Mouse (Mus musculus) frontal cortex, postnatal 10 days (tissue): Measurements from ENCODE around the gene Smad3.
A peak's percentile ranks its signal among the peaks of the same experiment; 100 is the strongest.

Experiments
- DNase-seq, 2 experiments: peaks; one replicate each; pipeline ENCODE4 v3.0.0; 2022; ENCODE audit warnings: low spot score in 2 of 2, mixed read lengths in 1 of 2

Gene Smad3

DNA sequence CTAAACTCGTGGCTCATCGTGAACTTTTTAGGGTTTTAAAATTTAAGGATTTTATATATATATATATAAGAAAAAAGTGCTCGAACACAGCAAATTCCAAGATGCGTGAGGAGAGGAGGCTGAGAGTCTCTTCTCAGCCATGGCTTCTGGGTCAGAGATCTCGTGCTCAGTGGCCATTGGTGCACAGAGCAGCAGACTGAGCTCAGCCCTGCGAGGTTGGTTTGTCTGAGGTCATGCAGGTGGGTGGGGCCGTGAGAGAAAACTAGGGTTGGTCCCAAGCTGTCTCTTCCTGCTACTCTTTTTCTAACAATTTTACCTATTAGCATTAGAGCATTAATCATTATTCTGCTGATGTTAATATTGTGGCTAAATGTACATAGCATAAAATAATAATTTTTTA, 124.5 kb downstream of the Smad3 start:
- no peak for DNase-seq

DNA sequence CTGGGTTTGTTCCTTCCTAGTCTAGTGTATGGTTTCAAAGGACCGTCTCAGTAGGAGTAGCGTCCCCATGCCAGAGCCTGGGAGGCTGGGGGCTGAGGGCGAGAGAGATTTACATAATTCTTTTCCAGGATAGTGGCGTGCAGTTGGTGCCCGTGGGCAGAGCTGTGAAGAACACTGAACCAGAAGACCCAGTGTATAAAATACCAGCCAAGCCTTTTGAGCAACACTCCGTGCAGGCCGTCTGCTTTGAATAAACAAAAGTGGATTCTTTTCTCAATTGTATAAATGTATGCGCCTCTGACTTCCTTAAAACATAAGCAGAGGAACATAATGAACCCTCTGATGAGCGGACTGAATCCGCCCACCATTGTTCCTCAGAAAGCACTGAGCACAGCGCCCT, 124.9 kb downstream of the Smad3 start:
- DNase-seq: no peak

DNA sequence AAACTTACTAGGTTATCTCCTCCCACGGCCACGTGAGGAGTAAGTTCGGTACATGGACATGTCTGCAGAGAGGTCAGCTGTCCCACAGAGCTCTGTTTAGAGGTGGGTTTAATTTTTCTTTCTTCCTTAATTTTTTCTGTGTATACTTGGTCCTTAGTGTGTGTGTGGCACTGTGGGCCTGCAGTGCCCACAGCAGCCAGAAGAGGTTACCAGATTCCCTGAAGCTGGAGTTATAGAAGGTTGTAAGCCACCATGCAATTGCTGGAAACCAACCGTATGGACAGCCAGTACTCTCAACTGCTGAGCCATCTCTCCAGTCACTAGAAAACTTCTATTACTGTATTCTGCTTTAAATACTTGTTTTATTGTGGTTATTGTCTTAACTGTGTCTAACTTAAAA, 125.7 kb downstream of the Smad3 start:
- no peak for DNase-seq

DNA sequence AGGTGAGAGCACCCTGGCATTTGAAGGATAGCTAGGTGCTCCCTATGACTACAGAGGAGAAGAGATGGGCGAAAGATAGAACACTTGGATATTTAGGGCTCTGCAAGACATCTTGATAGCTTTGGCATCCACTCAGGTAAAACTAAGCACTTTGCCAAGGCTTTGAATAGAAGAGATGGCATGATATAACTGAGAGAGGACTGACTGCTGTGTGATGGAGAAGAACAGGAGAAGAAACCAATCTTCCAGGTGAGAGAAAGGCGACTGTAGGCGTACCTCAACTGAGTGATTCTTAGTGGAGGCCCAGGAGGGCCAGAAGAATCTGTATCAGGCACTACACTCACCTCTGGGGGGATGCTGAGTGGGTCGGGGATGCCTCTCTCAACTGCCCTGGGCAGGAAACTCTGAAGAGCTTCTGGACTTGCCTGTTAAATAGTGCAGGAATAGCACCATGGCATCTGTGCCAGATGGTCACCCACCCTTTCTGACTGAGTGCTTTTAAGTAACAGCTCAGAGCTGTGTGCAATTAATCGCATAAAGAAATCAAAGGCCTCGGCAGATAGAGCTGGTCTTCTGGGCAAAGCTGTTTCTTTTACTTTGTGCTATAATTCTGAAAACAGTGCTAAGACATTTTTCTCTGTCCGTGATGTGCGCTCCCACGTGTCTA, 132.6 kb downstream of the Smad3 start:
- no peak for DNase-seq

DNA sequence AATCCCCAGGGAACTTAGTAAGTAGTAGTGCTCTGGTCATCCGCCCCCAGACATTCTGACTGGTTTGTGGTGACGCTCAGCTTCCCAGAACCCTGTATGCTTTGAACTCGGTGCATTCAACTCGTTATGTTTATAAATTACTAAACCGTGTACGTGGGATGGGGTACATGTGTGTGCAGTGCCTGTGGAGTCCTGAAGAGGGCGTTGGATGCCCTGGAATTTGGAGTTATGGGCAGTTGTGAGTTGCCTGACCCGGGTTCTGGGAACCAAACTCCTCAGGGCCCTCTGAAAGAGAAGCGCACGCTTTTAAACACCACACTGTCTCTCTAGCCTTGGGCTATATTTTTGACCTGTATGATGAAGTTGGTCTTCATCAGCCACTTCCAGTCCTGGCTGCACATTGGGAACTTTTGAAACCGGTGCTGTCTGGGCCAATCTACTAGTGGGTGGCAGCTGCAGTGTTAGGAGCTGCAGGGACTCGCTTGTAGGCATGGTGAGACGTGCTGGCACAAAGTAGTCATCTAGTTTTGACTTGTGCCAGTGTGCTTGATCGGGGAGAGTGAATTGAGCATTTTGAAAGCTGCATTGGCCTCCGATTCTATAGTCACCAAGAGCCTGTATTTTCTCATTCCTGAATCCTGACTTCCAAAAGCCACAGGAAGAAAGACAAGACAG, 133.8 kb downstream of the Smad3 start:
- DNase-seq: no peak

DNA sequence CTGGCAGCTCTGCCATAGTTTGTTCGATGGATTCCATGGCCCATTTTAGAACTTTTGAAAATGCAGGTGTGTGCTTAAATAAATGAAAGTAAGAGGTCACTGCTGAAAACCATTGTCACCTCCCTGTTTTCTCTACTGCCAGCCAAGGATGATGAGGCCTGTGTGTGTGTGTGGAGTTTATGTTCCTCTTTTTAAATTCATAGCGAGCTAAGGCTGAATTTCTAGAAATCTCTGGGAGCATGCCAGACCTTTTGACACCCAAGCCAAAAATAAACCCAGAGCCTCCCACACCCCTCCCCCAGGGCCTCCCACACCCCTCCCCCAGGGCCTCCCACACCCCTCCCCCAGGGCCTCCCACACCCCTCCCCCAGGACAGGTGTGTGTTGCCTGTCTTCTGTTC, 139.8 kb downstream of the Smad3 start:
- DNase-seq: no peak

DNA sequence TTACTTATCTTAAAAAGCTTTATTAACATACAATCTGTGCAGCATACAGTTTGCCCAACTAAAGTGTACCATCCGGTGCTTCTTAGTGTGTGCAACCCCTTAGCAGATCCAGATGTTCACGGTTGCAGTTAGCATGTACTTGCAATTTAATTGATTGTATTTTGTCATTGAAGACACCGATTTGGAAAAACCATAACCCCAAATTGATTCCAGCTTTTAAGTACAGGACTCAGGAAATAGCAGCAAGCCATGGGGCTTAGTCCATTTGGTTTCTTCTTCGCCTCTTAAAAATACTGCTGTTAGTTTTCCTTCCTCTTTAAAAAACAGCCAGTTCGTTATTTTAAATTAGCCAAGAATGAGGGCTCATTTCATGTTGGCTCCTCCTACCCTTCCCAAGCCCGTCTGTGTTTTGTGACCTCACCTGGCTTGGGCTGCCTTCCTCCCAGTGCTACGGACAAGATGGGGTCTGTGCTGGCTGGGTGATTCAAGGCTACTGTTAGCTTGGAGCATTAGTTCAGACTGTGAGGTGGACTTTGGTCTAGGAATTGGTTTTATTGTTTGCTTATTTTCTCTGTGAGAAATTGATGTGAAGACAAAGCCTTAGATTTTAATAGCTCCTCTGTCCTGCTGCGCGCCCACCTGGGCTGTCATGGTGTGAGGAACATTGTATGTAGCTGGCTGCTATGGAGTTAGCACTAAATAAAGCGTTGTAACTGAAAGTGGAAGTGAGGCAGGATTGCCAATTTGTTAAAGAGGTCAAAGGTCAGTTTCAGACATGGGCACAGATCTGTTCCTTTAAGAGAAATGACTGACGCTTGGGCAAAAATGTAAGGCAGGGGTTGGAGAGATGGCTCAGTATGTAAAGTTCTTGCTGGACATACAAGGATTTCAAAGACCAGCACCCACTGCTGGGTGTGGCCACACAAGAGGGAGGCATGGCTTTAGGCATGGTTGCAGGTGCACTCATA, 143.5 kb downstream of the Smad3 start:
- no peak for DNase-seq

DNA sequence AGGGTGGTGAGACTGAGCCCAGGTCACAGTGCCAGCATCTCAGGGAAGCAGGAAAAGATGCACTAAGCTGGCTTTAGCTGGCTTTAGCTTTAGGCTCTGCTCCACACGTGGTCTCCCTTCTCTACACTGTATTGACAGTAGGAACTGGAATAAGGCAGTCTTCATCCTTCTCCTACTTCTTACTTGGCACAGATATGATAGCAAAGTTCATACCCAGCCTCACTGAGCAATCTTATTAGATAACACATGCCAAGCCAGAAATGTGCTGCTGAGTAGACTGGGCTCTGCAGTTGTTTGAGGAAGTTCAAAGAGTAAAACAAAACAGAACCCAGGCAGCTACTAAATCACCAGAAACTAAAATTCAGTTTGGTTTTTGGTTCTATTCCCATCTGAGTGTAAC, 144.2 kb downstream of the Smad3 start:
- no peak for DNase-seq

DNA sequence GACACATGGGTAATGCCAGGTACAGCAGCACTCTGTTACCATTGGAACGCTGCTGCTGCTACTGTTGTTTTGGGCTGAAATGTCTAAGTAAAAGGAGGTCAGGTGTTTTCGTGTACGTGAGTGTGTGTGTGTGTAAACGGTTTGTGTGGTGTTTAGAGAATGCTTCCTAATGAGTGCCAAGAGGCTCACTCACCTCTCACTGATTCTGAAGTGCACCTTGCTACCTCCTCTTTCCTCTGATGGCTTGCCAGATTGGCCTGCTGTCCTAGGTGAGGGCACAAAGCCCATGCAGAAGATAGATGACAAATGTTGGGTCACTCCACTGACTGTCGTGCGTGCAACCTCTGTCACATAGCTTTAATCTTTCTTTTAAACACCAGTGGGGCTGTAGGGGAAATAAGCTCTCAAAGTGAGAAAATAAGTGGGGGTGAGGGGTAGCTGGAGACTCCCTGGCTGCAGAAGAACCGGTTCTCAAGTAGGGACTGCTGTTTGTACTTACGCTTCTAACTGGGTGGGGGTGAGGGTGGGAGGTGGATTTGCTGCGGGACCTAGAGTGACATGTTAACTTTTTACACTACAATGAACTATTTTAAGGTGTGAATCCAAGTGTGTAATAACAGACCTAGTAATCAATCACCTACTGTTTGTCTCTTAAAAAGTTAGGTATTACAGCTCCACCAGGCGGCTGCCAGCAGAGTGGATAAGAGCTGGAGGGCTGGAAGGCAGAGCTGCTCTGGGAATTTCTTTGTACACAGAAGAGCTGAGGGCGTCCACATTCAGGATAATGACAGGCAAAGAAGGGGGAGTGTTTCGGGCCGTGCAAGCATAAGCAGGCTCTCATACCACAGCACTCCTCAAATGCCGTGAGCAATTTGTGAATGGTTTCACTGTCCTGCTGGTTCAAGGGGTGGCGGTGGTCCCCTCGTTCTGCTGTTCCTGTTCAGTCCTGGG, 145.0 kb downstream of the Smad3 start:
- DNase-seq: no peak

DNA sequence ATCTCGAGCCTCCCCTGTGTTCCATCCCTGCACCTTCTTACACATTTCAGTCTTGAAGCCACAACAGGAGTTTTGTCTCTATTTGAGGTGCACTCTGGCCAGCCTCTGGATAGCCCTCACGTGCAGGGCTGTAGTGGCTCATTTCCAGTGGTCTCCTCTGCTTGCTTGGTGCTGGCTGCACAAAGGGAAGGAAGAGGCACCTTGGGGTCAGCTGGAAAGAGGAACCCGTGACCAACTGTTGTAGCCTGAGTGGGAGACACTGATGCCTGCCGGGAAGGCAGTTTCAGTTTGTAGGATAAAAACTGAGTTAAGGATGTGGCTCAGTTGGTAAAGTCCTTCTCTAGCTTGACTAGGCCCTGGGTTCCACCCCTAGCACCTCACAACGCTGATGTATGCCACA, 145.8 kb downstream of the Smad3 start:
- no peak for DNase-seq

DNA sequence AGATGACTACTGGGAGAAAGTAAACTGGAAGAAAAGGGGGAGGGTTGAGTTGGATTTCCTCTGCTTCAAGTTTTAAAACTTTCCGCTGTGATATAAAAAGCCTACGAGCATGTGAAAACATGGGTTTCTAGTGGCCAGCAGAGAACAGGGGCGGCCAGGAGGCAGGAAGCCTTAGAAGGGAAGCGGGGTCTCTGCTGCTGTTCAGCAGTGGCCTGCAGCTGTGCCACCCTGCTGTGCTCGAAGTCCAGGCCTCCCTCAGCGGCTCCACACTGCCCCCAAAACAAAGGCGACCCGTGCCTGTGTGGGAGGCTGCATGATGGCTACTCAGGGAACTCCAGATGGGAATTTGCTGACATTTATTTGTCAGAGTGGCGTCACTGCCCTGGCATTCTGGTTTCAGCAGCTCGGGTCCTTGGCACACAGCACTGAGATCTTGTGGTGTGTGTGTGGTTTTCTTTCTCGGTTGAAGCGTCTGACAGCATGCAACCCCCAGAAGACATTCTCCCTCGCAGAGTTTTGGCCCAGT, 146.9 kb downstream of the Smad3 start:
- peak in 1 of 2 experiments; percentile 19 for DNase-seq

DNA sequence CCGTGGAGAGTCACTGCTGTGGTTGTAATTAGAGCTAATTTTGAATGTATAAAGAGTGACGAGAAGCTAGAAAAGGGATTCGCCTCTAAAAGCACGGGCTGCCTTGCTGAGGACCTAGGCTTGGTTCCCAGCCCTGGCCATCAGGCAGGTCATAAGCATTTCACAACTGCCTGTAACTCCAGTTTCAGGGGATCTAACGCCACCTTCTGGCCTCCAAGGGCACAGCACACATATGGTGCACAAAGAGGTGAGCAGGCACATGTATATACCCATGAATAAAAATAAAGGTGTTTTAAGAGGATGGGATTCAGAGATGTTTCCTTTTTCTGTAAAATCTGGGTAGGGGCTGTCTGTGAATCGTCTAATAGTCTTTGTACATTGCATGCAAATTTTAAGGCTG, 147.6 kb downstream of the Smad3 start:
- DNase-seq: no peak

DNA sequence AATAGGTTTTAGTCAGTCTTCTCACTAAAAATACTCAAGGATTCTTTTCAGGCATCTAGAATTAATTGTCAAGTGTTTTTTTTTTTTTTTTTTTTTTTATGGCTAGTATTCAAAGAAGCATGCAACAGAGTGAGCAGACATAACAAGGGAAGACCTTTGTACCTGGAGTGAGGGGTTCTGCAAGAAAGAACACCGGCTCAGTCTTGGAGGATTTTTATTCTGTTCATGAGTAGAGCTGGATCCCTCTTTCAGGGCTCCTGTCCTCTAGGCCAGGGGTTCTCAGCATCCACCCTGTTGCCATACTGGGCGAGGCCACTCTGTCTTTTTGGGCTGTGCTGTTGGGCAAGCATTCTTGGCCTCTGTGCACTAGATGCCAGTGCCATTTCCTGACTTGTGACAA, 148.0 kb downstream of the Smad3 start:
- no peak for DNase-seq

DNA sequence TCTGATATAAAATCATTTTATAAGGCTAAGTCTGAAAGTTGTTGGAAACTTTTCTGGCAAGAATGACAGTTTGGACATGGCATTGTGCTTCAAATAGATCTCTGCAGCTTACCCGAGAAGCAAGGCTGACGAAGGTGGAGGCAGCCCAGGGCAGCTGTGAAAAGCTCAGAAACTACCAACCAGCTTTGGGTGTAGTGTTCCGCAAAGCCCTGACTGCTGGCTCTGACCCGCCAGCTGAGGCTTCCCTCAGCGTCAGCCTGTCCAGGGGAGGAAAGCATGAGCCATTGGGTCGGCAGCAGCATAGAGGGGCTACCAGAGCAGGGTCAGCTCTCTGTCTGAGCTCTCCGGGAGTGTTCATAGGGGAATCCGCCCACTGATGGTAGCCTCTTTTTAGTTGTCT, 148.5 kb downstream of the Smad3 start:
- DNase-seq: no peak

DNA sequence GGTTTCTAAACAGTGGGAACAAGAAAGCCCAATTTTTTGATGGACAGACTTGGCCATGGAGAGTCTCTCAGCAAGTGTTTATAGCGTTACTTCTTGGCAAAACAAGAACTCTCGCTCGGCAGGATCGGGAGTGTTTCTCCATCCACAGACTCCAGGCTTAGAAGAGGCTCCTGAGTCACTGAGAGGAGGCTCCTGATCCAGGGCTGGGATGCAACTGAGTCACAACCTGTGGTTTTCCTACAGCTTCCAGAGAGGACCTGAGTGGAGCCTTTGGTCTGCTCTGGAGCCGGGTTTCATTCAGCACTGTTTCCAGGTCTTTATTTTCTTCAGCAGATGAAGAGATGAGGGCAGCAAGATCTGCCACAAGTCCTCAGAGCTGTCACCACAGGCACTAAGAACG, 149.8 kb downstream of the Smad3 start:
- no peak for DNase-seq

DNA sequence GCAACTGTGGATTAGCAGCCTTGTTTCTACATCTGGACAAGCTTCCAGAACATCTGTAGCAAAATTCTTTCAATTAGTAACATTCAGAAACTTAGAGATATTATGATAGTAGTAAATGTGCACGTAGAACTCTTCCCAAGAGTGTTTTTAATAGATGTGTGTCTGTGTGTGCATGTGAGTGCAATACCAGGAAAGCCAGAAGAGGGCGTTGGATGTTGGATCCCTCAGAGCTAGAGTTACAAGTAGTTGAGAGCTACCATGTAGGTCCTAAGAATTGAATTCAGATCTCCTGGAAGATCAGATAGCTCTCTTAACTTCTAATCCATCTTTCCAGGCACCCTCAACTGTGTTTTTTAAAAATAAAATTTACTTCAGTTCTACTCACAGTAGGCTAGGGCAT, 151.2 kb downstream of the Smad3 start:
- no peak for DNase-seq

DNA sequence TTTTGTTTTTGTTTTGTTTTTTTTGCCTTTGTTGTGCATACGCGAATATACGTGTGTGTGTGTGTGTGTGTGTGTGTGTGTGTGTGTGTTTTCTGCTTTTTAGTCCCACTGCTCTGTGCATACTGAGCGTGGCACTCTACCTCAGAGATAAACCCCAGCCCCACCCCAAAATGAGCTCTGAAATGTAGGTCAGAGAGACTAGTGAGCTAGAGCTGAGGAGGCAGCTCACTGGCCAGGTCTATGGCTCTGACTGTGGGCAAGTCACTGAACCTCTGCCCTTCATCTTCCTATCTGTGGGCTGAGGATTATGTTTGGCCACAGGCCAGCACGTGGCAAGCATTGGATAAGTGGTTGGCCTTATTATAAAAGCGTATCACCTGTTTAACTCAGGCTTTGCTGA, 153.9 kb downstream of the Smad3 start:
- no peak for DNase-seq

DNA sequence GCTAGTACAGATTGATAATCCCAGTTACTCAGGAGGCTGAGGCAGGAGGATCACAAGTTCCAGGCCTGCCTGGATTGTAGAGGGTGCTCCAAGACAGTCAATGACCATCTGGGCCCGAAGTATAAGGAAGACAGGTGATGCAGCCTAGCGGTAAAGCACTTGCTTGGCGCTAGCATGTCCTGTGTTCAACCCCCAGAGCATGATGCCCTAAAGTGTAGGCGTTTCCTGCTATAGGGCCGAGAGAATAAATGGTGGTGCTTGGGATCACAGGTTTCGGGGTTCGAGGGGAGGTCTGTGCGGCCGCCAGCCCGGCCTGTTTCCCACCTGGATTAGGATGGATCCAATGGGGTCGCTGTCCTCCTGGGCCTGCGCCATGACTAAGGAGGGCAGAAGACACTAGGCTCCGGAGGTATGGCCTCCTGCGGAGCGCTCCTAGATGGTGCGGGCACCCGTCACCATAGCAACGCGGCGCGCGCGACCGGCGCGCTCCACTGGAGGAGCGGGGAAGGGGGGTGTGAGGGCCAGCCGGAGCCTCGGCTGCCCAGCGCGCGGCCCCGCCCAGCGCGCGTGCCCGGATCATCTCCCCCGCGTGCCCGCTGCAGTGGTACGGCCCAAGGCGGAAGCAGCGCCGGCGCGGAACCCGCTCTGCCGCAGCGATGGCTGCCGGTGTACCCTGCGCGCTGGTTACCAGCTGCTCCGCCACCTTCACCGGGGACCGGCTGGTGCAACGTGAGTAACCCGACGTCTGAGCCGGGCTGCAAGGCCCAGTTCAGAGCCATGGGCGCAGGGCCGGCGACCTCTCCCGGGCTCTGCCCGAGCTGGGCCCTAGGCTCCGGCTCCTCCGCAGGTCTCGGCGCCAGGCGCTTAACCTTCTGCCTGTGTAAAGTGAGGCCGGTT, 155.5 kb downstream of the Smad3 start, which contains the start of the genes Iqch and Aagab:
Gene Iqch (minus strand): TSS at position 451 of the 897 bp plus-strand sequence.
Gene Aagab (plus strand): TSS at position 618 of the 897 bp plus-strand sequence.
- peak; percentile 93 to 96 for DNase-seq
